Mouse (Mus musculus): Measurements from ENCODE around the gene Gk2.

Gk2 gene

DNA sequence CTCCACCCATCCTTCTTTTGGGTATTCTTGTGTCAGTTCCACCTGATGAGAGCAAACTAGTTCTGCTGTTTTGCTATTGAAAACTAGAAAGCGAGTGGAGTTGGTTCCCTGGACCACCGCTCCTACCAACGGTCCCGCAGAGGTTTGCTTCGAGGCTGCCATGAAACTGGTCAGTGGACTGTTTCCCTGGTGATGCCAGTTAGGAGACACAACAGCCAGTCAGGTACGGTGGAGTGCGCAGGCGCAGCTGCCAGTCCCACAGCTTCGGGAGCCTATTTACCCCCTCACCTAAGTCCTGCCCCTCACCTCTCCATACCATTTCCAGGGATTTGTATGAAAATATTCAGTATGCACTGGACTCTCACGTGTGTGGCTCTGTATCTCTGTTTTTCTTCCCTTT lies at the start of gene Gk2:
Gene Gk2, minus strand, starts transcription at position 206 of the 400 bp plus-strand sequence.
- no peak for DNase-seq (ENCODE audit: low spot score)

DNA sequence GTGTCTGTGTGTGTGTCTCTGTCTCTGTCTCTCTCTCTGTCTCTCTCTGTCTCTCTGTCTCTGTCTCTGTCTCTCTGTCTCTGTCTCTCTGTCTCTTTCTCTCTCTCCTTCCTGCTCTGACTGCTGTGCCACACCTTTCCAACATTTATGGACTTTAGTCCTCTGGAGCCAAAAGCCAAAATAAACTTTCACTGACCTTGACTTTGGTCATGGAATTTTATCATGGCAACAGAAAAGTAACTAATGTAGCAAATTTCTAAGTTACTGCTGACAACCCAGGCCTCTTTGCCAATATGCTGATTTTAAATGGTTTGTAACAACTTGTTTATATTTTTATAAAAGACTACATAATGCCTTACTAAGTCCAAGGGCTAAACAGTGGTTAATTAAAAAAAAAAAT lies 41.2 kb upstream of the Gk2 start:
- DNase-seq (ENCODE audit: low spot score): no peak

DNA sequence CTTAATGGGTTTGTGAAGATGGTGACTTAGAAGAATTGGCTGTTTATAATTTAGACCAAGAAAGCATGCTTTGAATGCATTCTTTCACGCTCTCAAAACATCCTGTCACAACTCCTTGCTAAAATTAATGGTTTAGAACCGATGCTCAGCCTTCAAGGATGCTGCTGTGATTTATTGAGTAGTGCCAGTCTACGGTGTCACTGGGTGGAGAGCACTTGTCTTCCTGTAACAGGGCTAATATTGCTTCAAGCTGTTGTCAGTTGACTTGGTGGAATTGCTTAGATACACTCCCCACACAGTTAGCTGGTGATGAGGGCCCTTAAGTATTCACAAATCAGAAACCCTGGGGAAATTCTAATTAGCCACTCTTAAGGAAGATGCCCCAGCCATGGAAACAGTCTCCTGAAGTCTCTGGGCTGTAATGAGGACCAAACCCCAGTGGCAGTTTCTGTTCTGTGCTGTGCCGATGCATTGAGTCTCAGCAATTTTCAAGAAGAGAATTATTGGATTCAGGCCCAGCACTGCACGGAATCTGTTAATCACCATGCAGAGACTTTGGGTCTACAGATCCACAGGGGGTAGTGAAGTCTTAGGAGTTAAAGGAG lies 38.8 kb upstream of the Gk2 start:
- no peak for DNase-seq (ENCODE audit: low spot score)

DNA sequence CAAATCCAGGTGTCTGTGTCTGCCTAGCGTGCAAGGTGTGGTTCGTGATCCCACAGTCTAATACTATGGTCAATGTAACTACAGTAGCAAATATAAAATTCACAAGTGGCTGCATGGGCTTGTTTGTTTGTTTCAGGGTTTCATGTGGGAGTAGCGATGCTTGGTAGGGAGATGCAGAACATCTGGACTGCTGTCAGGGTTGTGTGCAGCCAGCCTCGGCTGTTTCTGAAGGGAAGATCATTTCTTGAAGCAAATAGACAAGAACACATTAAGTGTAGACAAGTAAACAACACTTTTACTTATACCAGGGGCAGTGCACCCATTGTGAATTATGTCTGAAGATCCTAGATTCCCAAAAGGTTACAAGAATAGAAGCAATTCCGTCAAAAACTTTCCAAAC lies 36.6 kb upstream of the Gk2 start:
- DNase-seq (ENCODE audit: low spot score): no peak

DNA sequence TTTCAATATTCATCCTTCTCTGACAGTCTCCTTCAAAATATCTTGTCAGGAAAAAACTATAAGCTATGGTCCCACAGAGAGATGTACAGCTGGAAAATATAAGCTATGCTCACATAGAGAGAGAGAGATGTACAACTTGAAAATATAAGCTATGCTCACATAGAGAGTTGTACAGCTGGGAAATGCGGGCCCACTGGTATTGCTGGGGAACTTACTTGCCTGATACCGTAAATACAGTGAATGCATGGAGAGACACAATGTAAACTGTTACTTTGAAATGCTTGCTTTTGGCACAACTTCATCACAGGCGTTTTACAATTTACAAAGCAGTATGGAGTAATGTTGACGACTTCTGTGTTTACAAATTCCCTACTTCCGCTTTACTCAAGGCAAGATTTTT lies 29.3 kb upstream of the Gk2 start:
- no peak for DNase-seq (ENCODE audit: low spot score)

DNA sequence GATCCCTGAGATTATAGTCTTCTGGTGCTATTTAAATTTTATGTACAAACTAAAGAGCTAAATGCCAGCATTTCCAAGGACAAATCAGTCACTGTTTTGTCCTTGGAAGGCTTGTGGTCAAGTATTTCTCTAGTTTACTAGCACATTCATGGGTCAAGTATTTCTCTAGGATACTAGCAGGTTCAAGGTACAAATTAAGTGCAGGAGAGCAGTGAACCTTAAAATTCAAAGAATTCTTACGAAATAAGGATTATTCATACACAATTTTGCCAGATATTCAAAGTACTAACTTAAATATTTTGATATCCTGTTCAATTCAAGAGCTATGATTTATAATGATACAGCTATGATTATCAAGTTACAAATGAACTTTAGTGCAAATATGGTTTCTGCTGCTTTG lies 23.2 kb upstream of the Gk2 start:
- DNase-seq (ENCODE audit: low spot score): no peak

DNA sequence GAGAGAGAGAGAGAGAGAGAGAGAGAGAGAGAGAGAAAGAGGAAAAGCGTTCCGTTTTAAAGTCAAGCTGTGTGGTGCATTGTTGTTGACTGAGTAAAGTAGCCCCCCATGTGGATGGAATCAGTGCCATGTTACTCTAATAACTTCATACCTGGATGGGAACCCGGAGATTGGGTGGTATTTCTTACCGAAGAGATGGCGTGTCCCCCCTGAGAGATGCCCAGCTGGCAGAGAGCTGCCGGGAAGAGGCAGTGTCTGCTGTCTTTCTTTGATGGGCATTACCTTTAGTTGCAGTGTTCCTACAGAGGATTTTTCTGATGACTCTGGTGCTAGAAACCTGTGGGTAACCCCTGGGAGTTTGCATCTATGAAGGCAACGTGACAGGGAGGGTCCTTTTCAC lies 10.4 kb upstream of the Gk2 start:
- no peak for DNase-seq (ENCODE audit: low spot score)

DNA sequence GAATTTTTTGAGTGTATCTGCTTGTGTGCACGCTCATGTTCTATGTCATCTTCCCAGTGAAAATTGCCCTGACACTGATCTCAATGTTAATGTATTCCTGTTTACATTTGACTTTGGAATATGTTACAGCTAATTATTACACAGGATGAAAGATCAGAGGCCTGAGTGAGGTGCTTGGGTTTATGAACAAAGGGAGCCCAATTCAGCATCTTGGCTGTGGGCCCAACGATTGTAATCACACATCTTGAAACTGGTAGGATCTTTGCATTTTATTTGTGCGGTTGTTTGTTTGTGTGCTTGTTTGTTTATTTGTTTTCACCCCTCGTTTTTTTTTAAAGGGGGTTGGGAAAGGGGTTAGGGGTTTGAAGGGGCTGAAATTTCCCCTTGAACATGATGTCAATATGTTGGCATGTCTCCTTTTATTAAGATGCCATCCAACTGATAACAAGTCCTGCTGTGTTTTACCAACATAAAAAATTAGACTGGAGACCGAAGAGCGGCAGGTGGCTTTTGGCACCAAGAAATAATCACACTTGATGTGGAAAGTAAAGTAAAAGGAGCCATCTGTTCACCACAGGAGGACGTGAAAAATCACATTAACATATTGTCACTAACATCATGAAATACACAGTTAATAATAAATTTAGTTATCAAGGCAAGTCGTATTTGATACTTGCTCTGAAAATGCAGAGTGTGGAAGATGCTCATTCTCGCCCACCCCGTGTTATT lies 9.8 kb upstream of the Gk2 start:
- no peak for DNase-seq (ENCODE audit: low spot score)

DNA sequence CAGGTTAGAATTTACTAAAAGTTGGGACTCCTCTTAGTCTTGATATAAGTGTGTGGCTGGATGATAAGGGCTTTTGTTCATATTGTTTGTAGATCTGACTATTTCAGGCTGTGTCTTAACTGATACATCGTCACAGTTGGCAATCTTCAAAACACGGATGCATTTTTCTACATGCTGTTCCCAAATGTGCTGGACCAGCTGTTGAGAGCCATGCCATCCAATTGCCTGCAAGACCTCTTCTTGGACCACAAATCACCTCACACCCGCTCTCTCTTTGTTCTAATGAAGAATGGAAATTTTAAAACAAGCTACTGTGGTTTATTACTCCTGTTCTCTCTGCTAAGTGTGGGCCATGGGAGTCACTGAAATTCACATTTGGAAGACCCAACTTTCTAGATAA lies 9.1 kb upstream of the Gk2 start:
- no peak for DNase-seq (ENCODE audit: low spot score)

DNA sequence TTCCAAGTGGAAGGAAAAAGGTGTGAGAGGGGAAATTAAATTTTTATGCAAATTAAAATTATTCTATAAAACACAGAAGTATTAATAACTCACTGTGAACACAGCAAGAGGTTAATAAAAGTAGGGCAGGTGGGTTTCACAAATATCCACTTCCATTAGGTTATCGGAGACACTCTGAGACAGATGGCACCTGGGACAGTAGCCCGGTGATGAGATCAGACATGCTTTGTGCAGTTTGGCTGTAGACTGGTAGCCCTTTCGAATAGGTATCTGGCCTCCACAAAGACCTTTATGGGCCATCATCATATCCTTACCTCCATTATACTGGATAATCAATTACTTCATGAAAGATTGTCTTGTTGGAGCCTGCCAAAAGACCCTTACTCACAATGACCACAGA lies 6.0 kb upstream of the Gk2 start:
- no peak for DNase-seq (ENCODE audit: low spot score)

DNA sequence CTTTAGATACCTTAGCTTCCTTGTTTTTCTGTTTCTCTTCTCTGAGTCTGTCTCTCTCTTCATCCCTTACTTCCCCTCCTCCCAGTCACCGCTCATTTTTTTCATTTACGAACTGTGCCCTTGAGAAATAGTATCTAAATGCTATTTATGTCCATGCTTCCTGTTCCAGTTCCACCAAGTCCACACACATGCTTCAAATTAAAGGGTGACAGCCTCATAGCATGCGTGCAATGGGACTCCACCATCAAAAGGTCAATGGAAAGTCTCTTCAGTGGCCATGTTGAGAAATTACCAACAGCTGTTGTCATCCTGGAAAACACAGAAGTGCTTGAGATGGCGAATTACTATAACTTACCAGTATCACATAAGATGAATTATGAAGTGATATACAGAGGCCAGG lies 5.4 kb downstream of the Gk2 start:
- no peak for DNase-seq (ENCODE audit: low spot score)

DNA sequence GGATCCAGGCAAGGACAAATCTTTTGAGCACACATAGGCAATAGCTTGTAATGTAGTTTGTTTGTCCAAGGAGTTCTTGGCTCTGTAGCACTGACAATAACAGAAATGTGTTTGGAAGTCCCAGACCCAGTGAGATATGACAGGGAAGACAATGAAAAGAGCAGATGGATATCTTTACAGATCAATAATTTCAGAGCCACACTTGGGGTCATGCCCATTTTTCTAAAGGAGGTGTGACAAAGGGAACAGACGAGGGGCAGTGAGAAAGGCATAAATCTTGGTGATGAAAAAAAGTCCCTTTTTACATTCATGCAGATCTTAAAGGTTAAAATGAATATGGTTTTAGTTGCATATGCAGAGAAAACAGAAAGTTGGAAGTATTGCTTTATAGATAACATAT lies 12.6 kb downstream of the Gk2 start:
- DNase-seq (ENCODE audit: low spot score): no peak

DNA sequence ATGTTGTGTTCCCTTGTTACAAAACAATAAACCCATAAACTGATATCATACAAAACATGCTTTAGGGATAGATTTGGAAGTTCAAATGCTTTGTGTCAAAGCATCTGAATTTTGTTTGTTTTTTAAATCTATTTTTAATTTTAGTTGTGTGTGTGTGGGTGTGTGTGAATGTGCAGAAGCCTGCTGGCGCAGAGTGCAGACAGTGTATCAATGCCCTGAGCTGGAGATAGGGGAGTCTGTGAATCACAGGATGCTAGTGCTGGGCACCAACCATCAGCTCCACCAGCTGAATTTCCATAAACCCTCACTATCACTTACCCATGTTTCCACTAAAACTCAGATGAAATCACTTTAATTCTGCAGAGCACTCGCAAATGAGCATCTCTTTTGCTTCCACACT lies 24.3 kb downstream of the Gk2 start:
- no peak for DNase-seq (ENCODE audit: low spot score)

DNA sequence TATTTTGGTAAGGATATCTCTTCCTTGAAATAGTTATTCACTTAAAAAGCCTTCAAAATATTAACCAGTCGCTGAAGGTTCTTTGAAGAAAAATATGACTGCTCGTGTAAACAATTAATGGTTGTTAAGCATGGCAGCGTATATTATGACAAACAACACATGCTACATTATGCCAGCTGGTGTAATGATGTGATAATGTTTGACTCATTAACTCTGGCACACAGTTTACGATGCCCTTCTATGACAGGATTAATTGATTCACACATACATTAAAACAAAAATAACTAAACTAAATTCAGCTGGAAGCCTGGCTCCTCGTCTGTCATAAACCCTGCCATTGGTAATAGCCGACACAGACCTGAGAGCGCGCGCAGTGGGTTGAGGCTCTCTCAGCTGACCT lies 26.8 kb downstream of the Gk2 start:
- DNase-seq (ENCODE audit: low spot score): no peak

DNA sequence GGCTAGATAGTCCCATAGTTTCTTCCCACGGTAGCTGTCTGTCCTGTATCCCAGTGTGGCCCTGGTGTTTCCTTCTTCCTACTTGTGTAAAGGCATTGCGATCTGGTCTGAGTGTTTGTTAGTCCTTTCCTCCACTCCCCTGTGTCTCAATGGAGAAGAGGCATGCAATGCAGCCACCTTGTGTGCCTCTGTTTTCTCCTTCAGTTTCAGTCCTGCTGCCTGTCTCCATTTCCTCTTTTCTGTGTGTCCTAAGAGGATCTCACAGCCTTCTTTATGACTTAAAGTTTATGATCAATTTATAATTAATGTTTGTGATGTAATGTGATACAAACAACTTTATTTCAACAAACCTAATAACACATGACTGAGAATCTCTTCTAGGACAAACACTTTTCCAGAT lies 35.2 kb downstream of the Gk2 start:
- DNase-seq (ENCODE audit: low spot score): no peak

DNA sequence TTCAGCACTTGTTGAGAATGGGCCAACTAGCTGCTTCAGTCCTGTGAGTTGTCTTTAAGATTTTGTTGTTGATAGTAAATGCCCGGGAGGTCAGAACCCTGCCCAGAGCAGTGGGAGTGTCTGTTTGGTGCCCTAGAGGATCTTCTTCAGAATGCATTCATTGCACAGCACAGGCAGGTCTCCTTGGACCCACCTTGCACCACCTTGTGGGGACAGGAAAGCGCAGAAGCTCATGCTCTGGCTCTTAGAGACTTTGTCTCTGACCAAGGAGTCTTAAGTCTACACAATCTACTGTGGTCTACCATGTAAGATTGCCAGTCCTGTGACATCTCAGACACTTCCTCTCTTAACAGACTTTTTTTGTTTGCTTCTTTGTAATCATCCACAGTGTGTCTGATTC lies 39.6 kb downstream of the Gk2 start:
- no peak for DNase-seq (ENCODE audit: low spot score)

DNA sequence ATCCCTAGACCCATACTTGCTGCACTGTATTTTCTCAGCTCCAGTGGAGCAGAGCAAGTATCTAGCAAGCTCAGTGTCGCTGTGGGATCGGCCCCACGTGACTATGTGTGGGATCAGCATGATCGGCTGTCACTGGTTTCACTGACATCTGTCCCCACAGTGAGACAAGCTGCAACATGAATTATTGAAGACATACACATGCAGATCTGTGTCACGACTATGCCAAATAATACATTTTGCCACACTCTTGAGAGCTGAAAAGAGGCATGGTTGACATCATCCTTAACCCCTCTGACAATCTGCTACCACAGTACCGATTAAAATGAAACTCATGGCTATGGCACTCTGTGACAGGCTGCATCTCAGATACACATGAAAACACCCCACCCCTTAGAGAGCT lies 41.0 kb downstream of the Gk2 start:
- no peak for DNase-seq (ENCODE audit: low spot score)

DNA sequence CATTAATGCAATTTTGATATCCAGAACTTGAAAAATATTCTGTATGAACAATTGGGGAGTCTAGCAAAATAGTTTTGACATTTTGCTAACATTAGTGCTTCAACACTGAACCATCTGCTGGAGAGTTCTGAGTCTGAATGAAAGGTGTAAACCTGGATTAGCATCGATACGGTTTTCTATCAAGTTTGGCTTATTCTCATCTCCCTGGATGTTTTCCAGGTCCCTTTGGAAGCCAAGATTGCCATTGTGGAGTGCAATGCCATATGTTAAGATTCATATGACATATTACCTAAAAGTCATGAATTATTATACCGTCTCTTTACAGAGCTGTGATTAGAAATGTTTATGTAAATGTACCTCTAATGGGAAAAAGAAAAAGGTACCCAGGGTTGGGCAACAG lies 43.1 kb downstream of the Gk2 start:
- DNase-seq (ENCODE audit: low spot score): no peak

DNA sequence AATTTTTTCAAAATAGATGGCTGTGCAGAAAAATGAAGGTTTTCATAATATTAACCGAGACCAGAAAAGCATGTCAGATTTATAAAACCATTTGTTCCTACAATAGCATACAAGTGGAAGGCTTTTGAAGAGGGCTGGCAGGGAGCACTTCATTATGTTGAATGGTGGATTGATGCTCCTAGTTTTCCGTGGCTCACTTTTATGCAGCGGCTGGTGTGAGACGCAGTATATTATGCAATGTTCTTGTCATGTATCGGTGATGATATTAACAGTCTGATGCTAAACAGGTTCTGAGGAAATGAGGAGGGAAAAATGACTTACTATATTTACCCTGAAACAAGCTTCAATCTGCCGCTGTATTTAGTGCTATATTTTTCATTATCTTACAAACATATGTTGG lies 46.6 kb downstream of the Gk2 start:
- no peak for DNase-seq (ENCODE audit: low spot score)

DNA sequence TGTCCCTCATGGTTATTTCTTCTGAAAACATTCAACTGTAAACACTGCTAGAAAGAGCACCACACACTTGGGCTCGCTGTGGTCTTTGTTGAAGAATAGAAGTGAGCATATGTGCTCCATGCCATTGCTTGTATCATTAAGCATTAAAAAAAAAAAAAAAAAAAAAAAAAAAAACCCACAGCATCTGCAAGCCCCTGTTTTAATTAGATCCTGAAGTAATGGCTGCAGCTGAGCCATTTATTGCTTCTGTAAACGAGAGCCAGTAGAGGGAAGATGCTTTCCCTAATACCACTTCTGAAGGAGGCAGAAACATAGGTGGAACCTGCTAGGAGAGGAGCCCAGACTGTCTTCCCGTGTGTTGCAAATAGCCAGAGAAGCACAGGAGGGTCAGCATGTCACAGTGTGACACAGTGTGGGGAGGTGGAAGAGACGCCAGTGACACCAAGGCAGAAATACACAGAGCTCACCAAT lies 47.6 kb downstream of the Gk2 start:
- DNase-seq (ENCODE audit: low spot score): no peak

Data from layer of hippocampus, adult 9-10 months (tissue).